Mouse (Mus musculus) gastrocnemius, adult 2 months (tissue): ENCODE results near the gene Cadps. TPM values are rescaled to one million over a fixed set of nuclear protein-coding genes. Genes with fewer than 3 reads are reported as not detected.
A peak's percentile ranks its signal among the peaks of the same experiment; 100 is the strongest.

Experiments used
- DNase-seq: peaks from one replicate; pipeline ENCODE4 v3.0.0; 2022
- H3K27ac ChIP-seq: fragments of 200-600 bp; 2 replicates; pipeline ENCODE4 v1.8.1; 2022; ENCODE audit warnings: mild to moderate bottlenecking
- H3K4me3 ChIP-seq: fragments of 200-600 bp; 2 replicates; pipeline ENCODE4 v1.8.1; 2022; ENCODE audit warnings: mild to moderate bottlenecking, moderate library complexity
- CTCF ChIP-seq: fragments of 200-600 bp; IDR thresholded peaks from 2 replicates; pipeline ENCODE4 v1.8.1; 2022; ENCODE audit warnings: antibody characterized with exemption, mild to moderate bottlenecking, moderate library complexity
- intact Hi-C: fragments of 180-260 bp; cut with DNase I; formaldehyde crosslinking; loops from one replicate; pipeline ENCODE4 v1.15.1; 2025
- total RNA-seq, 2 experiments: library from RNA; stranded (reverse); gene quantifications; 2 replicates each; pipeline ENCODE4 v1.2.3; 2021

Cadps gene
- total RNA-seq, 2 experiments from 2014 or later, result 0.06 to 0.20 TPM

- DNase-seq, result no peak
- H3K27ac ChIP-seq, result no peak overlapping the region
- intact Hi-C loops, result no loop called here
- TF ChIP-seq CTCF, result no peak
- no peak overlapping the region for H3K4me3 ChIP-seq
These were observed 445.6 kb downstream of the Cadps start for GRCm38 (mm10) chr14:12377289-12377688.

- no peak for TF ChIP-seq CTCF
- intact Hi-C loops, result no loop called here
- no peak for DNase-seq
- H3K4me3 ChIP-seq, result no peak overlapping the region
- H3K27ac ChIP-seq, result no peak overlapping the region
These were observed 447.4 kb downstream of the Cadps start for GRCm38 (mm10) chr14:12375451-12375850.

- Histone ChIP-seq H3K27ac (no peak overlapping the region), H3K4me3 (no peak overlapping the region)
- no peak for TF ChIP-seq CTCF
- intact Hi-C loops, result no loop called here
- no peak for DNase-seq
These were observed 472.5 kb downstream of the Cadps start for GRCm38 (mm10) chr14:12350271-12350916.

- no peak for DNase-seq
- no peak for TF ChIP-seq CTCF
- intact Hi-C loops, result no loop called here
- Histone ChIP-seq H3K4me3 (no peak overlapping the region), H3K27ac (no peak overlapping the region)
These were observed 473.4 kb downstream of the Cadps start for GRCm38 (mm10) chr14:12349334-12350090.

- TF ChIP-seq CTCF, result no peak
- Histone ChIP-seq H3K4me3 (no peak within 1 kb of the TSS), H3K27ac (no peak within 1 kb of the TSS)
- no peak for DNase-seq
- intact Hi-C loops, result no loop called here
These were observed 474.8 kb downstream of the Cadps start, which contains the start of gene Fezf2 for GRCm38 (mm10) chr14:12348089-12348488. Gene Fezf2 (minus strand): TSS chr14:12348189.

GRCm38 (mm10) chr14:12346865-12347600, 475.8 kb downstream of the Cadps start:
- TF ChIP-seq CTCF, result no peak
- DNase-seq, result no peak
- H3K27ac ChIP-seq, result no peak overlapping the region
- peak overlapping the region; percentile 56 for H3K4me3 ChIP-seq
- intact Hi-C loops, result no loop called here

GRCm38 (mm10) chr14:12346011-12346864, 476.6 kb downstream of the Cadps start:
- intact Hi-C loops, result no loop called here
- DNase-seq, result no peak
- peak overlapping the region; percentile 56 for H3K4me3 ChIP-seq
- no peak overlapping the region for H3K27ac ChIP-seq
- TF ChIP-seq CTCF, result no peak

- intact Hi-C loops, result no loop called here
These were observed 477.5 kb downstream of the Cadps start for GRCm38 (mm10) chr14:12345241-12345921.

GRCm38 (mm10) chr14:12344746-12345240, 478.1 kb downstream of the Cadps start:
- no peak for DNase-seq
- Histone ChIP-seq H3K27ac (no peak overlapping the region), H3K4me3 (peak overlapping the region; percentile 37)
- intact Hi-C loops, result no loop called here
- no peak for TF ChIP-seq CTCF

More at GRCm38 (mm10) chr14:12345241-12345921, 477.5 kb downstream of the Cadps start:
- TF ChIP-seq CTCF, result no peak
- Histone ChIP-seq H3K4me3 (peak overlapping the region; percentile 37; the same call in 1 of the 2 replicates), H3K27ac (no peak overlapping the region)
- no peak for DNase-seq

- H3K4me3 ChIP-seq, result peak overlapping the region; percentile 37
- DNase-seq, result no peak
- TF ChIP-seq CTCF, result no peak
- intact Hi-C loops, result no loop called here
- no peak overlapping the region for H3K27ac ChIP-seq
These were observed 478.7 kb downstream of the Cadps start for GRCm38 (mm10) chr14:12344061-12344745.

GRCm38 (mm10) chr14:12343451-12343941, 479.4 kb downstream of the Cadps start:
- DNase-seq, result no peak
- no peak for TF ChIP-seq CTCF
- H3K27ac ChIP-seq, result no peak overlapping the region
- H3K4me3 ChIP-seq, result no peak overlapping the region
- intact Hi-C loops, result no loop called here
